Mouse (Mus musculus) 3134 (cell line): Measurements from ENCODE around the gene Fat1.

Experiments used
- DNase-seq: peaks from one replicate; pipeline ENCODE4 v3.0.0-alpha.2; 2011; ENCODE audit warnings: low spot score; ENCODE audit not compliant: insufficient read length; ENCODE audit errors: extremely low read depth

Gene Fat1

DNA sequence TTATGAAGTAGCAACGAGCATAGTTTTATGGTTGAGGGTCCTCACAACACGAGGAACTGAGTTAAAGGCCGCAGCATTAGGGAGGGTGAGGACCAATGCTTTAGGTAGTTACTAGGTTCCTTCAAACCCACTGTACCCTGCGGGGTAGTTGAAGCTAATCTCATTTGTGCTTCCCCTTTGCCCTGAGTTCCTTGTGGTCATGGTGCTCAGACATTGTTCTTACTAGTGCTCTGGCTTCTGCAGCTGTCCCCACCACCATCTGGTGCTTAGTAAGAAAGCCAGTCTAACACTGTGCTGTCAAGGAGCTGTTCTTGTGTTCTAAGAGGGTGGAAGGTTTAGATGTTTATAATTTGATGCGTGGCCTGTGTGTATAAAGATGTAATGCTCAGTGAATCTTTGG lies 25.7 kb downstream of the Fat1 start:
- DNase-seq, result no peak

GRCm38 (mm10) chr8:44961492-44961891 lies 26.2 kb downstream of the Fat1 start:
- DNase-seq, result no peak

DNA sequence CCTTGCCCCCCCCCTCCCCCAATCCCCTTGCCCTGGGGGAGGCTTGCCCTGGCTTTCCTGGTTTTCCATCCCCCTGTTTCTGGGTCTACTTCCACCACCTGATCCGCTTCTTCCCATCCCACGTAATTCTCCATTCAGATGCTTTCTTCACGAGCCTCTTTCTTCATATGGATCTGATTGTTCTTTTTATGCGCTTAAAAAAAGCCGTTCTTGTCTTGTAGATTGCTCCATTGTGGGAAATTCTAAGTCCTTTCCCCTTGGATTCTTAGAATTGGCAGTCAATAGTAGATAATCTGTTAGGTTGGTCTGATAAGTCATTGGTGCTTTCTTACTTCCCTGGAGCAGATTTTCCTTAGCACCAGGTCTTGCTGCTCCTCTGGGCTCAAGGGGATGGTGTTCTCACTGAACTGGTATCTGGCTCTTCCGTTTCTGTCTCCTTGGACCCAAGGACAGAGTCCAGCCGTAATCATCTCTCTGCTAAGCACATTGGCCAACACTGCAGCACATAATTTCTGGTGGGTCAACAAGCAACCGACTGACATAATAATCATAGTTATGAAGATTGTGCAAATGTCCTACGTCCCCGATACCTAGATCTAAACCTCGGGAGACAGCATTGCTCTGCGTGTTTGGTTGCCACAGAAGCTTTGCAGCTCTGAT lies 27.5 kb downstream of the Fat1 start:
- no peak for DNase-seq

DNA sequence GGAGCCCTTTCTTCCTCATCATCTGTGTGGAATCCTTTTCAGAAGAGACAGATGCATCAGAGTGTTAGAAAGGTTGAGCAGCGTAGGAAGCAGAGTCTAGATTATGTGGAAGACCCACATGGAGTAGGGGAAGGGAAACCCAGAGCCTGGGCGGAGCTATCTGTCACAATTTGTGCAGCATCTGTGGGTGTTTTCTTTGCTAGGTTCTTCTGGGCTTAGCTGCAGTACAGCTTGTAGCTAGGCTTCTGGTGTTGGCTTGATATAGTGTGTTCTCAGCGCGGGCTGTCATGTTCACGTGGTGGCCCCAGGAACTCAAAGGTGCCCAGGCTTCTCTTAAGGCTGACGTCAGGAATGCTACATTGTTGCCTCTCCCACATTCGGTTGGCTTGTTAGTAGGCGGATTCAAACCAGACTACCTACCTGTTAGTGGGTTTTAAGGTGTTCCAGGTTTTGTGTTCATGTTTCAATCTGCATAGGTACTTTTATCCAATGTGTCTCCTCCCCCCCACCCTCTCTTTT lies 32.3 kb downstream of the Fat1 start:
- no peak for DNase-seq

GRCm38 (mm10) chr8:44970093-44970492 lies 34.8 kb downstream of the Fat1 start:
- DNase-seq, result no peak

- no peak for DNase-seq
These were observed 36.1 kb downstream of the Fat1 start for GRCm38 (mm10) chr8:44971346-44971745.

DNA sequence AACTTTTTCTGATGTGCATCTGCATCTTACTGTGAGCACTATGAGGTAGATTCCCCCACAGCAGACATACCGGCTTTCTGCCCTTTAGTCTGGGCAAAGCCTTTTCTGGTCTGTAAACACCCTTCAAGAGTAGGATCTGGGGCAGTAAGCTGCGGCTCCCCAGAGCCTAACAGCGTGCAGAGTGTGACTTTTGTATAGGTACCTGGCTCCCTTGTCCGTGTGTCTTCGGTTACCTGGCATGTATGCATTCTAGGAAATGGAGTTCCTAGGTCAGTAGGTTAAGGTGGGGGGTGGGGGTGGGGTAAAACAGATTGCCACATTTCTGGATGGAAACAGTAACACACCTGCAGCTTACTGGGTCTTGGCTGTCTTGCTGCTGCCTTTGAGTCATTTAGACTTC lies 36.7 kb downstream of the Fat1 start:
- no peak for DNase-seq

DNA sequence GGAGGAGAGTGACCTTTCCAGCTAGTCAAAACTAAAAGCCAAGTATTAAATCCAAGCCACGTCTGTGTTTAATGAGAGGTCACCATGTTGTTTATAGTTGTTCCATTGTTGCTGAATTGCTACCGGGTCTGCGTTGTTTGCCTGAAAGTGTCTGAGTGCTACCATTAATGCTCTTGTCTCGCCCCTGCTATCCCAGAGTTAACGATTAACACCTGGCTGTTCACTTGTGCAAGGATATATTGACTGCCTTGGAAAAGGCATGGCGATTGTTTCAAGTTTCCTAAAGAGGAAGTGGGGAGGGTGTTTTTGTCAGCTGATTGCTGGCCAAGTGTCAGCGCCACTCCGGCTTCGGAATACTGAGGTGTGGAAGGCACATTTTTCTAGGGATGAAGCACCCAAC lies 39.9 kb downstream of the Fat1 start:
- no peak for DNase-seq

GRCm38 (mm10) chr8:44975654-44976053 lies 40.4 kb downstream of the Fat1 start:
- no peak for DNase-seq

DNA sequence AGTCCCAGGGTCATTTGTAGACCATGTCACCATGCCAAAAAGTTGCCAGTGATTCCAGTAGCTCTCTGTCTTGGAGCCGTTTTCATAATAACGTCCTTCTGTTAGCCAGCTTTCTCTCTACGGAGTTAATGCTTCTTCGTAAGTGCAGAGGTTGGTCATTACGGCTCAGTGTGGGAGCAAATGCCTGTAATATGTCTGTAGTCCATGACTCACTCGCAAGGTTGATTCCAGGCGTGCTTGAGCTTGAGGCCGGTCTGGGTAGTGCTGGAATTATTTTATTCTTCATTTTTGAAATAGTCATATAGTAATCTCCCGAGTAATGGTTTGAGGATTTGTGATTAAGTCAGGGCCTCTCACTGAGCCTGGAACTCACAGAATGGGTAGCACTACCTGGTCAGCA lies 43.4 kb downstream of the Fat1 start:
- DNase-seq, result no peak

DNA sequence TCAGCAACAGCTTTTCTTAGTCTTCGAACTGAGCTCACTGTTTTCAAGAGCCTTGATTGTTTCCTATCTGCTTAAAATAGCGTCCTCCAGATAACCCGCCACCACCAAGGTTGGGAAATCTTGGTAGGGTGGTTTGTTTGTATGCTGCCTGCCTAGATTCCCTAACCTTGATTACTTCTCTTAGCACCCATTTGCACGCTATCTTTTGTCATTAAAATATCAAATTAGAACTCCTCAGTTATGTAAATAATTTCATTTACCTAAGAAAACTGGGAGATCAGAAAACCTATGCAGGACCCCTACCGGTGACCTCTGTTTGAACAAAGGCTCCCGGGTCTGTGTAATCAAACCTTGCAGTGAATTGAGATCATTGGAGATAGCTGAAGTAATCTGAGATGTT lies 44.0 kb downstream of the Fat1 start:
- DNase-seq, result no peak

DNA sequence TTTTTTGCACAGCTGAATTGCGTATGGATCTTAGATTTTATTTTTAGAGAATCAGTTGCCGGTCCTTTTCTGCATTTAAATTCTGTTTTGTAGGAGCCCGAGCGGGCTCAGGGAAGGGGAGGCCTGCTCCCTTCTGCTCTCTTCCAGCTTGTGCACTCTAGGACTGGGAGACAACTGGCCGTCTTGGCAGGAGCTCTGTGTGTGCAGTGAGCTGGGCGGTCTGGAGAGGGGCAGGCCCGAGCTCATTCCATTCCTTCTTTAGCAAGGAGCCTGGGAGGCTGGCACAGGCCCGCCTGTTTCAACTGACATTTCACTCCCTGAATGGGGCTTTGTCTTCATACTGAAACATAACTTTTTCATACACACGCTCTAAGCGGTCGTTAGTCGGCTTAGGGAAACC lies 44.8 kb downstream of the Fat1 start:
- no peak for DNase-seq

DNA sequence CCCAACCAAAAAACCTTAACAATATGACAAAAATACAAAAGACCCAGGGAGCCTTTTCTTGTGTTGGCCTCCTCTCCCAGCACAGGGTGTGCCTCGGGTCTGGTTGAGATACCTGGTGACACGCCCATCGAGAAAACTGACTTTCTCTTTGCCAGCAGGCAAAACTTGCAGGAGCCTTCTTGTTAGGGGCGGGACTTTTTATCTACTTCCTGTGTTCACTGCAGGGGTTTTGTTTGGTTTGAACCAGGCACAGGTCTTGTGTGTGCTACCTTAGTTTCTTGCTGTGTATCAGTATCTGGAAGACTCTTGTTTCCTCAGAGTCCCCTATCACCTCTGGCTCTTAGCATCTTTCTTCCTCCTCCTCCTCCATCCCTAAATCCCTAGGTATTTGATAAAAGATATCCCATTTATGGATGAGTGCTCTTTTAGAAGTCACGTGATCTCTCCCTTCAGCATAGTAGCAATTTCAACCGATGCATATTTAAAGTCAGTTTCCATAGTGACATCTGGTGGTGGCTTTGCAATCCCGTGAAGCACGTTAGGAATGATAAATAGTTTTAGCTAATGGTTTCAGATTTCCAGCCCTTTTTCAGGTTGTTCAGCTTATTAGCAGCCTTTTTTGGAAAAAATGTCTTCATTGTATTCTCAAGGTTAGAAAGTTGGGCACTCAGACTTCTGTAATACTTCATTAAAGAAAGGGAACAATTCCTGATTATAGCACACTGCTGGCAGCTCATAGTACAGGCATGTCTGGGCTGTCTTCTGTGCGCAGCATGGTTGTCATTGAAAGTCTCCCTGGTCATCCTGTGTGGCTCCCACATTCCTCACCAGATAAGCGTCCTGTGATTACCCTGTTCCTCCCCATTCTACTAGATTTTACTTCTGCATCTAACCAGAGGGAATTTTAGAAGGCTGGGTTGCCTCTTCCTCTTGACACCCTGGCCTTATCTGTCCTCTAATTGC lies 50.4 kb downstream of the Fat1 start:
- DNase-seq, result no peak

GRCm38 (mm10) chr8:44991700-44992487 lies 56.6 kb downstream of the Fat1 start:
- no peak for DNase-seq

- DNase-seq, result no peak
These were observed 57.4 kb downstream of the Fat1 start for GRCm38 (mm10) chr8:44992664-44993063.

GRCm38 (mm10) chr8:44993376-44993775 lies 58.1 kb downstream of the Fat1 start:
- no peak for DNase-seq

GRCm38 (mm10) chr8:44996493-44996892 lies 61.2 kb downstream of the Fat1 start:
- peak; percentile 57 for DNase-seq

GRCm38 (mm10) chr8:44997321-44997720 lies 62.1 kb downstream of the Fat1 start:
- DNase-seq, result no peak

DNA sequence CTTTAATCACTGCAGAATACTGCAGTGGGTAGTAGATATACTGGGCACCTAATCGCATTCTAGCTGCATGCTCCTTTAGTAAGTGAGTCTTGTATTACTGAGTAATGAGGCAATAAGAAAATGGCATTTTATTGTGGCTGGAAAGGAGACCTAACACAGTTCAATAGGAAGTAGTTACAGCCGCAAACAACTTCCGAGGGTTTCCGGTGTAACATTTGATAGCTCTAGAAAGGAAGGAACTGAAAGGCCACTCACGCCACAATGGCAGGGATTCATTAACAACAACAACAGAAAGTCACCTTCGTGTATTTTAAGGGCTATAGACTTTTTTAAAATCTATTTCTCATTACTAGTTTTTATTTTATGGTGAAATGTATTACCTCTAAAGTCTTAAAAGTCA lies 62.6 kb downstream of the Fat1 start:
- DNase-seq, result no peak

DNA sequence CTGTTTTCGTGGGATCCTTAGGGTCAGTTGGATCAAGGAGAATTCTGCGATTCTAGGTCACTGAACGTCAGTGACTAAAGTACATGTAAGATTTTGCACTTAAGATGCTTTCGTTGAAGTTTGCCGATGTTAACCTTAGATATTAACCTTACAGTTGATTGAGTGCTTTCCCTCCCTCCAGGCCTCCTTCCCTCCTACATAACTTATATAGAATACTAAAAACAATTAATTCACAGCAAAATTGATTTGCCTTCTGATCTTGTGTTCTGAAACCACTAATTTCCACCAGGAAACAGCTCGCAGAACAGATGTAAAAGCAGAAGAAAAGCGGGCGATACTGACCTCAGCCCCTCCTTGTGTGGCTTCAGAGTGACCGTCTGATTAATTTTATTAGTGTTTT lies 63.0 kb downstream of the Fat1 start:
- no peak for DNase-seq

- no peak for DNase-seq
These were observed 63.5 kb downstream of the Fat1 start for GRCm38 (mm10) chr8:44998681-44999277.
